Mouse (Mus musculus) kidney, postnatal 0 days (tissue): ENCODE measurements around the gene Ctnna3. TPM values are rescaled to one million over a fixed set of nuclear protein-coding genes. Genes with fewer than 3 reads are reported as not detected.

ENCODE experiments used
- ATAC-seq: fragments of 200-750 bp; cut with Nextera tagmentation; replicated peaks from 2 replicates; pipeline ENCODE4 v1.8.0; 2017; ENCODE audit warnings: low read depth, moderate number of reproducible peaks, moderate TSS enrichment, moderate library complexity; ENCODE audit not compliant: low FRiP score
- DNase-seq: peaks from one replicate; pipeline ENCODE4 v3.0.0-alpha.2; 2016; ENCODE audit warnings: low spot score
- H3K27ac ChIP-seq: fragments of 300-500 bp; sonication (generic); 2 replicates; pipeline ENCODE4 v1.5.1; 2014; ENCODE audit warnings: mild to moderate bottlenecking
- H3K27me3 ChIP-seq: fragments of 300-500 bp; sonication (generic); 2 replicates; pipeline ENCODE4 v1.6.1; 2014; ENCODE audit warnings: low read length, mixed read lengths; ENCODE audit not compliant: insufficient read depth
- H3K36me3 ChIP-seq: fragments of 300-500 bp; sonication (generic); 2 replicates; pipeline ENCODE4 v1.6.1; 2014; ENCODE audit warnings: low read length, mixed read lengths; ENCODE audit not compliant: insufficient read depth
- H3K4me1 ChIP-seq: fragments of 300-500 bp; sonication (generic); replicated peaks from 2 replicates; pipeline ENCODE4 v1.6.1; 2014; ENCODE audit warnings: antibody characterized with exemption, low read length, mixed read lengths; ENCODE audit not compliant: insufficient read depth
- H3K4me2 ChIP-seq: fragments of 300-500 bp; sonication (generic); 2 replicates; pipeline ENCODE4 v1.6.1; 2014; ENCODE audit warnings: mild to moderate bottlenecking, low read length, moderate library complexity, mixed read lengths
- H3K4me3 ChIP-seq: fragments of 300-500 bp; sonication (generic); replicated peaks from 2 replicates; pipeline ENCODE4 v1.5.1; 2014; ENCODE audit warnings: low read depth, low read length
- H3K9ac ChIP-seq: fragments of 300-500 bp; sonication (generic); 2 replicates; pipeline ENCODE4 v1.6.1; 2014; ENCODE audit warnings: low read depth, low read length
- H3K9me3 ChIP-seq: fragments of 300-500 bp; sonication (generic); replicated peaks from 2 replicates; pipeline ENCODE4 v1.6.1; 2016; ENCODE audit warnings: low read length, inconsistent platforms, mixed read lengths
- CTCF ChIP-seq: IDR thresholded peaks from 2 replicates; pipeline ENCODE4 v1.5.1; 2016; ENCODE audit warnings: antibody characterized with exemption, low read depth, mild to moderate bottlenecking, moderate library complexity
- WGBS: fragments of 180-500 bp; shearing (Covaris S2); extraction: QIAGEN DNeasy Blood & Tissue Kit; methylation state at CpG from one replicate; pipeline ENCODE4 v1.1.7; 2014; 5-methylcytosine and 5-hydroxymethylcytosine counted together
- polyA plus RNA-seq: library from polyadenylated mRNA; unstranded; fragments of >200 nt; fragmentation: Nextera tagmentation; extraction: Ambion mirVana; gene quantifications from 2 replicates; pipeline ENCODE4 v1.2.1, GENCODE M21; 2015

Gene Ctnna3
- polyA plus RNA-seq, 1 experiment from 2014 or later = 0.32 TPM

DNA sequence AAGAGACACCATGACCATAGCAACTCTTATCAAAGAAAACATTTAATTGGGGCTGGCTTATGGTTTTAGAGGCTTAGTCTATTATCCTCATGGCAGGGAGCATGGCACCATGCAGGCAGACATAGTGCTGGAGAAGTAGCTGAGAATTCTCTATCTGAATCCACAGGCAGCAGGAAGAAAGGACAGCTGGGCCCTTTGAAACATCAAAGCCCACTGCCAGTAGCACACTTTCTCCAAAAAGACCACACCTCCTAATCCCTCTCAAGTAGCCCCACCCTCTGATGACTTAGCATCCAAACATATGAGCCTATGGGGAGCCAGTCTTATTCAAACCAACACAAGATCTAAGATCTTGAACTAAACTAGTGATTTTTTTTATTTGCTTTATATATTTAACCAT lies 1462.6 kb downstream of the Ctnna3 start:
- H3K9me3 ChIP-seq = no peaks in the 10 kb centered on the region
- no peak overlapping the region for H3K4me2 ChIP-seq
- DNase-seq (no peak), ATAC-seq (no peak)
- H3K9ac ChIP-seq = no peak overlapping the region
- no peaks in the 10 kb centered on the region for H3K36me3 ChIP-seq
- no peaks in the 10 kb centered on the region for H3K4me1 ChIP-seq
- TF ChIP-seq CTCF = no peak
- H3K4me3 ChIP-seq = no peak overlapping the region
- H3K27ac ChIP-seq = no peak overlapping the region
- H3K27me3 ChIP-seq = no peaks in the 10 kb centered on the region

DNA sequence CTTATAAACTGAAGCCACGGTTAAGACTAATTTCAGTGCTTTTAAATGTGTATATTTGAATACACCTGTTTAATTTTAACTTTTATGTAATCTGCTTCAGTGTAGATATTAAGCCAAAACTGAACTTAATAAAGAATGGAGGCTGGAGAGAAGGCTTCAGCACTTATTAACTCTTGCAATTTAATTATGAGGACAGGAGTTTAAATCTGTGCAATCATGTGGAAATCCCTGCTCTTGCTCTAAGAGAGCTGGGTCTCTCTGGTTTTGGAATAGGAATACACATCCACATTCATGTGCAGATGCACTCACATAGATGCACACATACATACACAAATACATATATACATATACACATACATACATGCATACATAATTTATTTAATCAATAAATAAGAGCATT lies 1468.8 kb downstream of the Ctnna3 start:
- Histone ChIP-seq H3K4me1 (no peaks in the 10 kb centered on the region), H3K4me2 (no peak overlapping the region), H3K9me3 (no peaks in the 10 kb centered on the region), H3K9ac (no peak overlapping the region), H3K36me3 (no peaks in the 10 kb centered on the region), H3K4me3 (no peak overlapping the region), H3K27me3 (no peaks in the 10 kb centered on the region), H3K27ac (no peak overlapping the region)
- DNase-seq (no peak), ATAC-seq (no peak)
- 70% methylated on average over 1 of the region's 1 CpGs for WGBS
- TF ChIP-seq CTCF = no peak

DNA sequence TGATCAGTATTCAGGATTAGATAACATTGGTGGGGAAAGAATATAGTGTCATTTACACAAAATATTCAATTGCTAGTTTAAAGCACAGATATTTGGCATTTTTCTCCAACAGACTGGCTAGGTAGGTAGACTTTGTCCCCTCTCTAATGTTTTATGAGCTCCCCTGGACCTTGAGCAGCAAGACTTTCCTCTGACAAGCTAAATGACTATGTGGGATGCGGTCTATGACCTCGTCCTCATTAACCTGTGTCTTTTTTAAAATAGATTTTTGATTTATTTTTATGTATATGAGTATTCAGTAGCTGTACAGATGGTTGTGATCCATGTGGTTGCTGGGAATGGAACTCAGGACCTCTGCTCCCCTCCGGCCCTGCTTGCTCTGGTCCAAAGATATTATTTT lies 1471.8 kb downstream of the Ctnna3 start:
- WGBS = 76% methylated on average over 3 of the region's 3 CpGs
- H3K4me2 ChIP-seq = no peak overlapping the region

GRCm38 (mm10) chr10:64940975-64941374 lies 1511.1 kb downstream of the Ctnna3 start:
- ATAC-seq (no peak), DNase-seq (no peak)
- no peak for TF ChIP-seq CTCF
- Histone ChIP-seq H3K4me1 (no peaks in the 10 kb centered on the region), H3K4me2 (no peak overlapping the region), H3K27me3 (no peaks in the 10 kb centered on the region), H3K9ac (no peak overlapping the region), H3K36me3 (no peaks in the 10 kb centered on the region), H3K27ac (no peak overlapping the region), H3K9me3 (no peaks in the 10 kb centered on the region), H3K4me3 (no peak overlapping the region)
- WGBS = 82% methylated on average over 7 of the region's 7 CpGs

More for the DNA sequence above, 1471.8 kb downstream of the Ctnna3 start:
- no peak for TF ChIP-seq CTCF
- Histone ChIP-seq H3K36me3 (no peaks in the 10 kb centered on the region), H3K27ac (no peak overlapping the region), H3K4me1 (no peaks in the 10 kb centered on the region), H3K4me3 (no peak overlapping the region), H3K27me3 (no peaks in the 10 kb centered on the region), H3K9ac (no peak overlapping the region), H3K9me3 (no peaks in the 10 kb centered on the region)
- no peak for DNase-seq
- ATAC-seq = no peak

DNA sequence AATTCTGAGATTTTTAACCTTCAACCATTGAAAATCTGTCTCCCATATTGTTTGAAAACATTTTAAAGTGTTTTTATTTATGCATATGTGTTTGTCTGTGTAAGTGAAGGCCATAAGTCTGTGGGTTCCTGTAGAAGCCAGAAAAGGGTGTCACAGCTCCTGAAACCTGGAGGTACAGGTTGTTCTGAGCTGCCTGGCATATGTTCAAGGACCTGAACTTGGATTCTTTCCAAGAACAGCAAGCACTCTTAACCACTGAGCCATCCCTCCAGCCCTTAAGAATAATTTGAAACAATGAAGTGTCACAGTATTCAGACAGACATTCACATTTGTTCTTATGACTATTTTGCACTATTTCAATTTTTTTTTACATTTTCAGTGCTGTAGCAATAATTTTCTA lies 1528.5 kb downstream of the Ctnna3 start:
- no peak for DNase-seq
- ATAC-seq = no peak

GRCm38 (mm10) chr10:64992871-64993270 lies 1563.0 kb downstream of the Ctnna3 start:
- Histone ChIP-seq H3K9ac (no peak overlapping the region), H3K27ac (no peak overlapping the region), H3K4me1 (no peaks in the 10 kb centered on the region), H3K27me3 (no peaks in the 10 kb centered on the region), H3K9me3 (no peaks in the 10 kb centered on the region), H3K36me3 (no peaks in the 10 kb centered on the region), H3K4me2 (no peak overlapping the region), H3K4me3 (no peak overlapping the region)
- no peak for TF ChIP-seq CTCF
- ATAC-seq (no peak), DNase-seq (no peak)
- 47% methylated on average over 3 of the region's 3 CpGs for WGBS

More for the DNA sequence above, 1528.5 kb downstream of the Ctnna3 start:
- Histone ChIP-seq H3K9ac (no peak overlapping the region), H3K4me1 (no peaks in the 10 kb centered on the region), H3K4me2 (no peak overlapping the region), H3K27me3 (no peaks in the 10 kb centered on the region), H3K36me3 (no peaks in the 10 kb centered on the region), H3K4me3 (no peak overlapping the region), H3K9me3 (no peaks in the 10 kb centered on the region), H3K27ac (no peak overlapping the region)
- TF ChIP-seq CTCF = no peak

DNA sequence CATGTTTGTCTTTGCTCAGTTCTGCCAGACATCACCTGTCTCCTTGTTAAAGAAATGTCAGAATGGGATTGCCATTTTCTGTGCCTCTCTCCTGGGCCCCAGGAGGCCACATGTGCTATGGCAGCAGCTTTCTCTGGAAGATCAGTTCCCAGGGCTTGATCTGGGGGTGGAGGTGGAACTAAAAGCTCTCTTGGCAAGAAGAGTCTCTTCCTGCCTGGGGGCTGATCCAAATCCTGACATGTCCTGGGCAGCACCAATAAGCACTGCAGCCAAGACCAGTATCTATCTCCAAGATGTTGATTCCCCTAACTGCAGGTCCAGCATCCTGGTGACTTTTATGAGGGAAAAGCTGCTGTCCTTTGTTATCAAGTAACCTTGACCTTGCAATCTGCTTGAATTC lies 1583.6 kb downstream of the Ctnna3 start:
- no peak overlapping the region for H3K9ac ChIP-seq
- H3K4me2 ChIP-seq = no peak overlapping the region
- TF ChIP-seq CTCF = no peak
- no peaks in the 10 kb centered on the region for H3K4me1 ChIP-seq
- H3K4me3 ChIP-seq = no peak overlapping the region
- DNase-seq = no peak
- H3K9me3 ChIP-seq = no peaks in the 10 kb centered on the region
- no peaks in the 10 kb centered on the region for H3K27me3 ChIP-seq
- H3K36me3 ChIP-seq = no peaks in the 10 kb centered on the region
- no peak overlapping the region for H3K27ac ChIP-seq
- no peak for ATAC-seq
